Mouse (Mus musculus) heart, postnatal 0 days (tissue): ENCODE measurements around the gene Lipm. TPM values are rescaled to one million over a fixed set of nuclear protein-coding genes. Genes with fewer than 3 reads are reported as not detected.

Experiments used
- ATAC-seq: fragments of 200-750 bp; cut with Nextera tagmentation; 2 replicates; pipeline ENCODE4 v1.8.0; 2017; ENCODE audit warnings: low read depth, moderate number of reproducible peaks, moderate library complexity; ENCODE audit not compliant: insufficient read depth
- DNase-seq: peaks from one replicate; pipeline ENCODE4 v3.0.0-alpha.2; 2016; ENCODE audit warnings: low spot score
- H3K27ac ChIP-seq: fragments of 300-500 bp; sonication (generic); 2 replicates; pipeline ENCODE4 v1.5.1; 2014; ENCODE audit warnings: low read depth, mild to moderate bottlenecking
- H3K27me3 ChIP-seq: fragments of 300-500 bp; sonication (generic); 2 replicates; pipeline ENCODE4 v1.6.1; 2014; ENCODE audit warnings: low read length, mixed read lengths; ENCODE audit not compliant: control insufficient read depth, insufficient read depth
- H3K36me3 ChIP-seq: fragments of 300-500 bp; sonication (generic); replicated peaks from 2 replicates; pipeline ENCODE4 v1.6.1; 2014; ENCODE audit warnings: low read length, mixed read lengths; ENCODE audit not compliant: control insufficient read depth, insufficient read depth
- H3K4me1 ChIP-seq: fragments of 300-500 bp; sonication (generic); 2 replicates; pipeline ENCODE4 v1.6.1; 2014; ENCODE audit warnings: antibody characterized with exemption; ENCODE audit not compliant: control insufficient read depth, insufficient read depth
- H3K4me2 ChIP-seq: fragments of 300-500 bp; sonication (generic); 2 replicates; pipeline ENCODE4 v1.6.1; 2014; ENCODE audit warnings: low read depth, mild to moderate bottlenecking, low read length, moderate library complexity
- H3K4me3 ChIP-seq: fragments of 300-500 bp; sonication (generic); 2 replicates; pipeline ENCODE4 v1.5.1; 2014; ENCODE audit warnings: low read depth, low read length
- H3K9ac ChIP-seq: fragments of 300-500 bp; sonication (generic); replicated peaks from 2 replicates; pipeline ENCODE4 v1.6.1; 2014; ENCODE audit warnings: low read depth, low read length, mixed read lengths
- H3K9me3 ChIP-seq: fragments of 300-500 bp; sonication (generic); replicated peaks from 2 replicates; pipeline ENCODE4 v1.6.1; 2016; ENCODE audit warnings: low read length; ENCODE audit not compliant: control insufficient read depth
- CTCF ChIP-seq: IDR thresholded peaks from 2 replicates; pipeline ENCODE4 v1.5.1; 2016; ENCODE audit warnings: antibody characterized with exemption, control low read depth, low read depth
- EP300 ChIP-seq: IDR thresholded peaks from 2 replicates; pipeline ENCODE4 v1.6.1; 2016; ENCODE audit warnings: antibody characterized with exemption, low read depth
- WGBS: fragments of 180-500 bp; shearing (Covaris S2); extraction: QIAGEN DNeasy Blood & Tissue Kit; methylation state at CpG from one replicate; pipeline ENCODE4 v1.1.7; 2014; 5-methylcytosine and 5-hydroxymethylcytosine counted together
- polyA plus RNA-seq: library from polyadenylated mRNA; unstranded; fragments of >200 nt; fragmentation: Nextera tagmentation; extraction: Ambion mirVana; gene quantifications from 2 replicates; pipeline ENCODE4 v1.2.1, GENCODE M21; 2015
- total RNA-seq: library from RNA; depleted of rRNA; stranded (reverse); fragments of >200 nt; gene quantifications from 2 replicates; pipeline ENCODE4 v1.2.3, GENCODE M21; 2014; ENCODE audit warnings: low replicate concordance

Gene Lipm
- total and polyA plus RNA-seq, 2 experiments from 2014 or later: not detected

DNA sequence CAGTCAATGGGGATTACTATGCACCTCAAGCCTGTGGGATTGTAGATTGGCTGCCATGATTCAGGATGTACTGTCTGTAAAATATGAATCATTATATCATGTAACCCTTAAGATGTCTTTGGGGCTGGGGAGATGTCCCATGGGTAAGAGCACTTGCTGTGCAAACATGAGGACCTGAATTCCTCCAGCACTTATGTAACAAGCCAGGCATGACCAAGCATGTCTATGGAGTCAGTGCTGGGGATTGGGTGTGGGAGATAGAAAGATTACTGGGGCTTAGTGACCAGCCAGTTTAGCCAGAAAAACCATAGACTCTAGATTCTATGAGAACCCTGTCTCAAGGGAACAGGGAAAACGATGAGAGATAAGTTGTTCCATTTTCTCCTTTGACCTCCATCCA is 18.4 kb downstream of the Lipm start:
- Histone ChIP-seq H3K4me3 (no peak overlapping the region), H3K36me3 (no peaks in the 10 kb centered on the region), H3K4me2 (no peak overlapping the region), H3K27ac (no peak overlapping the region), H3K27me3 (no peaks in the 10 kb centered on the region), H3K9ac (no peak overlapping the region), H3K4me1 (no peaks in the 10 kb centered on the region), H3K9me3 (no peaks in the 10 kb centered on the region)
- 76% methylated on average over 1 of the region's 1 CpGs for WGBS
- DNase-seq (no peak), ATAC-seq (no peak)
- TF ChIP-seq CTCF: no peak
- no peak for TF ChIP-seq EP300

DNA sequence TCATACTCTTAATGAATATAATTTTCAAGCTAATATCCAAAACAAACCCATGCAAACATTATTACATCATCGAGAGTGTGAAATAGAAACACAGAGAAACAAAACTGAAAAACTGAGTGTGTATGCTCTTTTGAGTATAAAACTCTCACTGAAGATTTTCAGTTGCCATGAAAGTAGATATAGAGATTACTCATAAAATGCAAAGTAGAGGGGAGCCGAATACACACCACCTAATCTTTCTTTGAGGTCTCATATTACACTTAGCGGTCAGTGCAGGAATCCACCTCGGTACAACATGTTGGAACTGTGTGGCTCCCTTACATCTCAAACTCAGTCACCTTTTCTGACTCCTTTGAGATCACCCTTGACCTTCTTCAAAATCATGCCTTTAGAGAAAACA is 18.9 kb downstream of the Lipm start:
- Histone ChIP-seq H3K9ac (no peak overlapping the region), H3K4me3 (no peak overlapping the region), H3K27me3 (no peaks in the 10 kb centered on the region), H3K36me3 (no peaks in the 10 kb centered on the region), H3K4me2 (no peak overlapping the region), H3K9me3 (no peaks in the 10 kb centered on the region), H3K4me1 (no peaks in the 10 kb centered on the region), H3K27ac (no peak overlapping the region)
- TF ChIP-seq EP300 (no peak), CTCF (no peak)
- ATAC-seq (no peak), DNase-seq (no peak)
- WGBS: 61% methylated on average over 4 of the region's 4 CpGs

DNA sequence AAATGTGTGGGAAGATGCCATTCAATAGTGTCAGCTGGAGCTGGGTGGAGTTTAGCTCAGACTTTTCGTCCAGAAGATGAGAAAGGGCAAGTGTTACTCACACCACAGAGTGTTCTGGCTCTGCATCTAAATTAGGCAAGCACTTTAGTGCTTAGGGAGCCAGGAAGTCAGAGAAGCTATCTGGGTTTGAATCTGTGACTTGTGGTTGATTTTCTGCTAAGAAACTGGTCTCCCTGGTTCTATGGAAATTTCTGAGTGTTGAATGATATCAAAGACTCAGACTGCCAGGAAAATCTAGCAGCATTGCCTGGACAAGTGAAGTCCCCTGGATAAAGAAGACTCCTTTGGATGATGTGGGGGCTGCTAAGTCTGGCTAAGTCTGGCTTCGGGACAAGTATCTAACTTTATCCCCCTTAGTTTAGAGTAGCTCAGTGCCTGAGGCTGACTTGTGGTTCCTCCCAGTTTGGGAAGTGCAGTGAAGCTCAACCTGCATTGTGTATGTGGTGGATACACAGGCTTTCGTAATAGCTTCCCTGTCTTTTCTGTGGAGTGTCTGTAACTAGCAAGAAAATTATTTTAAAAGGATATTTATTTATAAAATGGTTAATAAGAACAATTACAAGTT is 19.5 kb downstream of the Lipm start:
- Histone ChIP-seq H3K27me3 (no peaks in the 10 kb centered on the region), H3K36me3 (no peaks in the 10 kb centered on the region), H3K4me1 (no peaks in the 10 kb centered on the region), H3K4me2 (no peak overlapping the region), H3K9me3 (no peaks in the 10 kb centered on the region), H3K4me3 (no peak overlapping the region), H3K9ac (no peak overlapping the region), H3K27ac (no peak overlapping the region)
- TF ChIP-seq CTCF (no peak), EP300 (no peak)
- ATAC-seq (no peak), DNase-seq (no peak)
- 44% methylated on average over 3 of the region's 3 CpGs for WGBS

DNA sequence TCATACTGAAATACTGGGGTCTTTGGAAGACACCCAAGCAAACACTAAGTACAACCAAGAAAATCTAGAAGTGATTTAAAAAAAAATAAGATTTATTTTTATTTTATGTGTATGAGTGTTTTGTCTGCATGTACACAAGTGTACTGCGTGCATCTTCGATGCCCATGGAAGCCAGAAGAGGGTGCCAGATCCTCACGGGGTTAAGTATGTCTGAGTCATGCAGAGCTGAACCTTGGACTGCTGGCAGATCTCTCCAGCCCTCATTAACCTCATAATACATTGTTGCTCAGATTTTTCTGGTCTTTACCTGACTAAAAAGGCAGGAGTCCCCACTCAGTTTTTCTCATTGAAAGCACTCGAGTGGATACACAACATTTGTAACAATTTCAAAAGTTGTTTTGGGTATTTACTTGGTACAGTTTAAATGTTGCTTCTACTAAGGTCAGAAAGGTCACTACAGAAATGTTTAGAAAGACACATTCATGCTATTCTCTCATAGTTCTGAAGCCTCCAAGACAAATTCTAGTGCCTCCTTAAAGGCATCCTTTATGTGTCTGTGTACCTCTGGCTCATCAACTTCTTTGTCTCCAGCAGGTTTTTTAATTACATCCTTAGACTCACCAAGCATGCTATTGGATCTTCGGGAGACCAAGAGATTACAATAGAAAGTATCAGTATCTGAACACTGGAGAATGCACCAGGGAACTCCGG is 38.1 kb downstream of the Lipm start:
- WGBS: 82% methylated on average over 6 of the region's 6 CpGs
- ATAC-seq (no peak), DNase-seq (no peak)
- no peak overlapping the region for H3K4me3 ChIP-seq
- no peak for TF ChIP-seq CTCF
- H3K27me3 ChIP-seq: no peaks in the 10 kb centered on the region
- no peaks in the 10 kb centered on the region for H3K4me1 ChIP-seq
- no peak overlapping the region for H3K27ac ChIP-seq
- H3K9me3 ChIP-seq: no peaks in the 10 kb centered on the region
- H3K4me2 ChIP-seq: no peak overlapping the region
- H3K9ac ChIP-seq: no peak overlapping the region
- H3K36me3 ChIP-seq: no peaks in the 10 kb centered on the region

DNA sequence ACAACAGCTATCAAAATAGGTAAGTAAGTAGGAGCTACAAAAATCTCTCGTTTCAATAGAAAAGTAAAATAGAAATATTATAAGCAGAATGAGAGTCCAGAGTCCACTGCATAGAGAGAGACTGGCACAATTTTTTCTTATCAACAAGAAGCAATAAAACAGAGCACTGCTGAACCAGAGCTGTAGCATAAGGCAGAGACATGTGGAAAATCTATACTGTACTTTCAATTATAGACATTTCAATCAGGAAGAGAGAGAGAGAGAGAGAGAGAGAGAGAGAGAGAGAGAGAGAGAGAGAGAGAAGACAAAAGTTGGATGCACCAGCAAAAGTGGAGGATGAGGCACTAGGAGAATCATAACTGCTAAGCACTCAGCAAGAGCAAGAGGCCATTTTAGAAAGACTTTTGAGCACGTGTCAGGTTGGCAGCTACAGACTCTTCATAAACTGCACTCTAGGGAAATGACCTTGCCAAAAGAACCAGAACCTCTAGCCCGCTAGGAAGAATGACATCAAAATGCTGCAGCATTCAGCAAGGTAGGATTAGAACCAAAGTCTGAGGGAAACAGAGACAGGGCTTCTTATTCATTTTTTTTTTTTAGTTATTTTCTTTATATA is 38.8 kb downstream of the Lipm start:
- no peaks in the 10 kb centered on the region for H3K36me3 ChIP-seq
- 61% methylated on average over 3 of the region's 3 CpGs for WGBS
- TF ChIP-seq EP300 (no peak), CTCF (no peak)
- H3K27ac ChIP-seq: no peak overlapping the region
- ATAC-seq (no peak), DNase-seq (no peak)
- no peak overlapping the region for H3K4me3 ChIP-seq
- no peak overlapping the region for H3K9ac ChIP-seq
- H3K4me1 ChIP-seq: no peaks in the 10 kb centered on the region
- no peak overlapping the region for H3K4me2 ChIP-seq
- no peaks in the 10 kb centered on the region for H3K9me3 ChIP-seq
- no peaks in the 10 kb centered on the region for H3K27me3 ChIP-seq

DNA sequence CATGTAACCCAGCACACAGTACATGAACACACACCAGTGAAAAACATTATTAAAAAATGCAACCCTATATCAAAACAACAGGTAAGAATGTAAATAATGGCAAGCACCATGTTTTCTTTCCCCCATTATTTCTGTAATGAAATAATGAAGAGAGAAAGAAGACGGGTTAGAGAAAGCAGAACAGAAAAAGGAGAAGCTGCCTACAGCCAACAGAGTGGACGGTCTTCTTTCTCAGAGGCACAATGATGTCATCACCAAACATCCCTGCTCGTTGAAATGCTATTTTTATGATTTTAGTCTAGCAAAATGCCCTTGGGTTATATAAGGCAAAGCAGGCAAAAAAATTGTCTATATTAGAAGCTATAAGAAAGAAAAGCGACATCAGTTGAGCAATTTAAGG is 47.7 kb downstream of the Lipm start:
- Histone ChIP-seq H3K4me1 (no peaks in the 10 kb centered on the region), H3K4me2 (no peak overlapping the region), H3K36me3 (no peaks in the 10 kb centered on the region), H3K27ac (no peak overlapping the region), H3K27me3 (no peaks in the 10 kb centered on the region), H3K9ac (no peak overlapping the region), H3K4me3 (no peak overlapping the region), H3K9me3 (no peaks in the 10 kb centered on the region)
- 55% methylated on average over 4 of the region's 4 CpGs for WGBS
- TF ChIP-seq CTCF: no peak
- ATAC-seq: no peak
- no peak for DNase-seq
